Mouse (Mus musculus): Measurements from ENCODE around the gene Aldh1l1. TPM values are rescaled to one million over a fixed set of nuclear protein-coding genes. Genes with fewer than 3 reads are reported as not detected.
"Not testable (repeated sequence)": the region's sequence is repeated elsewhere in the genome, so short reads cannot be mapped to it uniquely, and the experiment has no call there.

Gene Aldh1l1
- polyA plus RNA-seq, 1 experiment from 2014 or later = 38.6 TPM

GRCm38 (mm10) chr6:90630427-90630826 is 144.2 kb downstream of the Aldh1l1 start:
- Histone ChIP-seq H3K27ac (replicated peaks) (no peak overlapping the region), H3K36me3 (no peaks in the 10 kb centered on the region), H3K9me3 (no peaks in the 10 kb centered on the region), H3K4me1 (replicated peaks) (no peaks in the 10 kb centered on the region), H3K4me2 (no peak overlapping the region), H3K27me3 (no peaks in the 10 kb centered on the region), H3K4me3 (no peak overlapping the region), H3K9ac (no peak overlapping the region)
- WGBS = 92% methylated on average over 7 of the region's 7 CpGs
- ATAC-seq (ENCODE audit: low read depth) = no peak

GRCm38 (mm10) chr6:90632526-90632925 is 146.3 kb downstream of the Aldh1l1 start:
- H3K9ac ChIP-seq; H3K4me3 ChIP-seq; ATAC-seq (ENCODE audit: low read depth); H3K27ac ChIP-seq (replicated peaks); H3K4me1 ChIP-seq (replicated peaks); H3K9me3 ChIP-seq; H3K4me2 ChIP-seq; H3K36me3 ChIP-seq; H3K27me3 ChIP-seq: not testable (repeated sequence)
- 77% methylated on average over 3 of the region's 3 CpGs for WGBS

- no peaks in the 10 kb centered on the region for H3K4me1 ChIP-seq (replicated peaks)
- no peak overlapping the region for H3K4me3 ChIP-seq
- H3K9me3 ChIP-seq = no peaks in the 10 kb centered on the region
- 37% methylated on average over 4 of the region's 4 CpGs for WGBS
- H3K36me3 ChIP-seq = peaks cover 4% of the 10 kb centered on the region; the same call in 1 of the 2 replicates
- no peaks in the 10 kb centered on the region for H3K27me3 ChIP-seq
- no peak overlapping the region for H3K9ac ChIP-seq
- ATAC-seq (ENCODE audit: low read depth) = no peak
- H3K27ac ChIP-seq (replicated peaks) = no peak overlapping the region
- H3K4me2 ChIP-seq = no peak overlapping the region
These were observed 148.9 kb downstream of the Aldh1l1 start for GRCm38 (mm10) chr6:90635081-90635480.

- H3K36me3 ChIP-seq = peaks cover 4% of the 10 kb centered on the region; the same call in 1 of the 2 replicates
- H3K27me3 ChIP-seq = no peaks in the 10 kb centered on the region
- H3K4me3 ChIP-seq = no peak overlapping the region
- no peaks in the 10 kb centered on the region for H3K4me1 ChIP-seq (replicated peaks)
- H3K4me2 ChIP-seq = no peak overlapping the region
- 58% methylated on average over 3 of the region's 3 CpGs for WGBS
- ATAC-seq (ENCODE audit: low read depth) = no peak
- H3K27ac ChIP-seq (replicated peaks) = no peak overlapping the region
- no peak overlapping the region for H3K9ac ChIP-seq
- no peaks in the 10 kb centered on the region for H3K9me3 ChIP-seq
These were observed 149.4 kb downstream of the Aldh1l1 start for GRCm38 (mm10) chr6:90635611-90636010.

GRCm38 (mm10) chr6:90643057-90643456 is 156.8 kb downstream of the Aldh1l1 start:
- 85% methylated on average over 3 of the region's 3 CpGs for WGBS

GRCm38 (mm10) chr6:90644965-90645364 is 158.7 kb downstream of the Aldh1l1 start:
- Histone ChIP-seq H3K9me3 (no peaks in the 10 kb centered on the region), H3K9ac (no peak overlapping the region), H3K4me3 (no peak overlapping the region), H3K4me2 (no peak overlapping the region), H3K27ac (replicated peaks) (no peak overlapping the region), H3K4me1 (replicated peaks) (peaks cover 8% of the 10 kb centered on the region; the same call in 1 of the 2 replicates), H3K27me3 (no peaks in the 10 kb centered on the region), H3K36me3 (no peaks in the 10 kb centered on the region)
- peak; percentile 50; the same call in 1 of the 2 replicates for ATAC-seq (ENCODE audit: low read depth)
- WGBS = 69% methylated on average over 4 of the region's 4 CpGs

More at GRCm38 (mm10) chr6:90643057-90643456, 156.8 kb downstream of the Aldh1l1 start:
- no peak overlapping the region for H3K4me3 ChIP-seq
- no peaks in the 10 kb centered on the region for H3K36me3 ChIP-seq
- no peak overlapping the region for H3K9ac ChIP-seq
- no peak overlapping the region for H3K4me2 ChIP-seq
- no peak overlapping the region for H3K27ac ChIP-seq (replicated peaks)
- H3K27me3 ChIP-seq = no peaks in the 10 kb centered on the region
- no peak for ATAC-seq (ENCODE audit: low read depth)
- peaks cover 8% of the 10 kb centered on the region; the same call in 1 of the 2 replicates for H3K4me1 ChIP-seq (replicated peaks)
- H3K9me3 ChIP-seq = no peaks in the 10 kb centered on the region

- 93% methylated on average over 6 of the region's 6 CpGs for WGBS
- no peak for ATAC-seq (ENCODE audit: low read depth)
- Histone ChIP-seq H3K36me3 (no peaks in the 10 kb centered on the region), H3K27me3 (no peaks in the 10 kb centered on the region), H3K4me1 (replicated peaks) (peaks cover 8% of the 10 kb centered on the region; the same call in 1 of the 2 replicates), H3K9me3 (no peaks in the 10 kb centered on the region), H3K9ac (no peak overlapping the region), H3K4me2 (no peak overlapping the region), H3K4me3 (no peak overlapping the region), H3K27ac (replicated peaks) (no peak overlapping the region)
These were observed 162.2 kb downstream of the Aldh1l1 start for GRCm38 (mm10) chr6:90648391-90648790.

GRCm38 (mm10) chr6:90649279-90649678 is 163.1 kb downstream of the Aldh1l1 start:
- Histone ChIP-seq H3K4me1 (replicated peaks) (peaks cover 8% of the 10 kb centered on the region; the same call in 1 of the 2 replicates), H3K27ac (replicated peaks) (no peak overlapping the region), H3K4me3 (no peak overlapping the region), H3K9ac (no peak overlapping the region), H3K4me2 (no peak overlapping the region), H3K36me3 (no peaks in the 10 kb centered on the region), H3K9me3 (no peaks in the 10 kb centered on the region), H3K27me3 (no peaks in the 10 kb centered on the region)
- WGBS = 80% methylated on average over 4 of the region's 4 CpGs
- no peak; the same call in 1 of the 2 replicates for ATAC-seq (ENCODE audit: low read depth)

Other genes with a start within 250 kb of the Aldh1l1 start
- not detected in 2 replicates for gene Vmn1r54, start 240.1 kb upstream of the Aldh1l1 start, polyA plus RNA-seq (2015; fragmentation: Nextera tagmentation; extraction: Ambion mirVana)
- not detected in 2 replicates for gene BC048671, start 185.2 kb upstream of the Aldh1l1 start, polyA plus RNA-seq (2015; fragmentation: Nextera tagmentation; extraction: Ambion mirVana)
- 0.27 TPM in 1 of 2 replicates, not detected in the other for gene Chst13, start 161.2 kb upstream of the Aldh1l1 start, polyA plus RNA-seq (2015; fragmentation: Nextera tagmentation; extraction: Ambion mirVana)
- gene Uroc1, start 153.1 kb upstream of the Aldh1l1 start, polyA plus RNA-seq (2015; fragmentation: Nextera tagmentation; extraction: Ambion mirVana) = not detected in 2 replicates
- gene Zxdc, start 116.9 kb upstream of the Aldh1l1 start, polyA plus RNA-seq (2015; fragmentation: Nextera tagmentation; extraction: Ambion mirVana) = 10.0 and 10.3 TPM in 2 replicates
- 4.1 and 6.6 TPM in 2 replicates for gene Cfap100, start 57.6 kb upstream of the Aldh1l1 start, polyA plus RNA-seq (2015; fragmentation: Nextera tagmentation; extraction: Ambion mirVana)
- 12.3 and 13.9 TPM in 2 replicates for gene Klf15, start 23.9 kb upstream of the Aldh1l1 start, polyA plus RNA-seq (2015; fragmentation: Nextera tagmentation; extraction: Ambion mirVana)
- gene Slc41a3, start 118.3 kb downstream of the Aldh1l1 start, polyA plus RNA-seq (2015; fragmentation: Nextera tagmentation; extraction: Ambion mirVana) = 4.9 and 5.8 TPM in 2 replicates

All from neural tube, embryonic 13.5 days (tissue).